Mouse (Mus musculus): ENCODE measurements around the gene Foxk1.

DNA sequence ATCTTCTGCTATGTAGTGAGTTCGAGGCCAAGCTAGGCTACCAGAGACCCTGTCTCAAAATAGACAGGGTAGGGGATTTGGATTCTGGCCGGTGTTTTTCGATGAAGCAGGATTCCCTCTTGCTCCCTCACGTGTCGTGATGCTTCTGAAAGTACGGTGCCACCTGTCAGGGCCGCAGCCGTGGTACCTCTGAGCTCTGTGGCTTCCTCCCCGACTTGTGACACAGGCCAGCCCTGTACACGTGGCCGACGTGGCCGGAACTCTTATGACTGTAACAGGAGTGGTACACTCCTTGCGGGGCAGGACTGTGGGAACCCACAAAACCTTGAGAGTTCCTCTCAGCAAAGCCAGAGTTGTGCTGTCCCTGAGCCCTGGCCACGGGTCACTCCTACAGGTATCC lies 34.4 kb downstream of the Foxk1 start:
- no peak for TF ChIP-seq CTCF (IDR thresholded peaks at IDR 0.05; ENCODE audit: extremely low read depth, insufficient read length, insufficient replicate concordance, low read depth, low read length)
- TF ChIP-seq POLR2A (IDR thresholded peaks at IDR 0.05; ENCODE audit: low read depth, low read length), result no peak

All from small intestine, adult 2 months (tissue).